Mouse (Mus musculus): ENCODE data around the gene Mmd.

The Mmd gene

GRCm38 (mm10) chr11:90283601-90284000 lies 34.3 kb downstream of the Mmd start:
- DNase-seq (ENCODE audit: low spot score in 2 of 2) = no peak

GRCm38 (mm10) chr11:90284079-90284478 lies 34.8 kb downstream of the Mmd start:
- DNase-seq (ENCODE audit: low spot score in 2 of 2) = no peak

- DNase-seq (ENCODE audit: low spot score in 2 of 2) = no peak
Measured at GRCm38 (mm10) chr11:90284623-90285022, 35.4 kb downstream of the Mmd start.

- no peak for DNase-seq (ENCODE audit: low spot score in 2 of 2)
Measured at GRCm38 (mm10) chr11:90286550-90287154, 37.4 kb downstream of the Mmd start.

- no peak for DNase-seq (ENCODE audit: low spot score in 2 of 2)
Measured at GRCm38 (mm10) chr11:90291156-90291555, 41.9 kb downstream of the Mmd start.

- no peak for DNase-seq (ENCODE audit: low spot score in 2 of 2)
Measured at GRCm38 (mm10) chr11:90292766-90293165, 43.5 kb downstream of the Mmd start.

GRCm38 (mm10) chr11:90294622-90295021 lies 45.4 kb downstream of the Mmd start:
- DNase-seq (ENCODE audit: low spot score in 2 of 2) = no peak

- DNase-seq (ENCODE audit: low spot score in 2 of 2) = no peak
Measured at GRCm38 (mm10) chr11:90306067-90306466, 56.8 kb downstream of the Mmd start.

GRCm38 (mm10) chr11:90306993-90307392 lies 57.7 kb downstream of the Mmd start:
- peak; percentile 26 to 65 for DNase-seq (ENCODE audit: low spot score in 2 of 2)

GRCm38 (mm10) chr11:90314606-90315005 lies 65.3 kb downstream of the Mmd start:
- no peak for DNase-seq (ENCODE audit: low spot score in 2 of 2)

- no peak for DNase-seq (ENCODE audit: low spot score in 2 of 2)
Measured at GRCm38 (mm10) chr11:90317482-90317881, 68.2 kb downstream of the Mmd start.

- DNase-seq (ENCODE audit: low spot score in 2 of 2) = no peak
Measured at GRCm38 (mm10) chr11:90320922-90321321, 71.7 kb downstream of the Mmd start.

- DNase-seq (ENCODE audit: low spot score in 2 of 2) = no peak
Measured at GRCm38 (mm10) chr11:90324597-90324996, 75.3 kb downstream of the Mmd start.

GRCm38 (mm10) chr11:90326146-90326545 lies 76.9 kb downstream of the Mmd start:
- DNase-seq (ENCODE audit: low spot score in 2 of 2) = no peak

- peak in 1 of 2 experiments; percentile 32 for DNase-seq (ENCODE audit: low spot score in 2 of 2)
Measured at GRCm38 (mm10) chr11:90326836-90327235, 77.6 kb downstream of the Mmd start.

All from urinary bladder, postnatal 4 days (tissue).